Mouse (Mus musculus) liver, embryonic 14.5 days (tissue): Measurements from ENCODE around the gene Slc26a9.

ENCODE experiments used
- CTCF ChIP-seq: IDR thresholded peaks from 2 replicates; pipeline ENCODE4 v1.5.1; 2016; ENCODE audit warnings: antibody characterized with exemption, low read depth, control low read depth
- EP300 ChIP-seq: IDR thresholded peaks from 2 replicates; pipeline ENCODE4 v1.6.1; 2016; ENCODE audit warnings: antibody characterized with exemption, low read depth

GRCm38 (mm10) chr1:131743868-131744464 lies at the start of gene Slc26a9:
- TF ChIP-seq CTCF (no peak), EP300 (no peak)
